Mouse (Mus musculus): Measurements from ENCODE around the gene Borcs6.
A peak's percentile ranks its signal among the peaks of the same experiment; 100 is the strongest.

Gene Borcs6

GRCm38 (mm10) chr11:69070590-69071222 is 11.2 kb downstream of the Borcs6 start, which contains the start of gene Tmem107:
Gene Tmem107 (plus strand): TSS chr11:69070806.
- peak; percentile 91 to 97 for DNase-seq (ENCODE audit: low spot score in 2 of 2)

- no peak for DNase-seq (ENCODE audit: low spot score in 2 of 2)
These were observed 11.7 kb downstream of the Borcs6 start for GRCm38 (mm10) chr11:69071262-69071661.

DNA sequence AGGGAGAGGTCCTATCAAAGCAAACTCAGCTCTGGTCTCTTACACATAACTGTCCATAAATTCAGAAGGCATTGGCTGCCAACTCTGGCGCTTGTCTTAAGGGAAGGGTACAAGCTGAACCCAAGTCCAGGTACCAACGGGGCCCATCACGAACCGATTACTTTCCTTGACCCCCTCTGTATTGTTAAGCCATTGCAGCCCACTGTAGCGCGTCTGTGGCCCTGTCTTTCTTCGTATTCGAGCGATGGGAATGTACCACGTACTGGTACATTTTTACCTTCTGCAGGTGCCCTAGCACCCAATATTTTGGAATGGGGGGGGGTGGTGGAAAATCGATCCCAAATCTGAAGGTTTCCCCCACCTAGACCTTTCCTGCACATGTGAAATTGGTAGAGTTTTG is 12.7 kb downstream of the Borcs6 start:
- no peak for DNase-seq (ENCODE audit: low spot score in 2 of 2)

DNA sequence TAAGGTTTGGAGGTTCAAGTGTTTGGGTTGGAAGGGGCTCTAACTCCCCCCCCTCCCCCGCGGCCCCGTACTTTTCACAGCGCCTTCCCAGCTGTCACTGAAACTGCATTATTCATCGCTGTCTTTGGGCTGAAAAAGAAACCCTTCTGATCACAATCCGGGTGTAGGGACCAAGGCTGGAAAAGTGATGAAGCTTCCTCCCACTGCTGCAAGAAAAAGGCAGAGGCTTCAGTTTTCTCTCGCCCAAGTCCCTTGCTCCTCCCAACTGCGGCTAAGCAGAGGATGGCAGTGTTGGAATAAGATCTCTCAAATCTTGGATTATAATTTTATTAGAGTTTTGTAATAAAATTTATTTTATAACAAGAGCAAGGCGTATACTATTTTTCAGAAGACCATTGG is 13.1 kb downstream of the Borcs6 start:
- no peak for DNase-seq (ENCODE audit: low spot score in 2 of 2)

- DNase-seq (ENCODE audit: low spot score in 2 of 2): peak; percentile 79 to 92
These were observed 13.8 kb downstream of the Borcs6 start for GRCm38 (mm10) chr11:69073065-69073888.

GRCm38 (mm10) chr11:69073951-69074775 is 14.6 kb downstream of the Borcs6 start:
- DNase-seq (ENCODE audit: low spot score in 2 of 2): peak in 1 of 2 experiments; percentile 42

- DNase-seq (ENCODE audit: low spot score in 2 of 2): no peak
These were observed 15.2 kb downstream of the Borcs6 start for GRCm38 (mm10) chr11:69074776-69075069.

GRCm38 (mm10) chr11:69075764-69076479 is 16.4 kb downstream of the Borcs6 start:
- DNase-seq (ENCODE audit: low spot score in 2 of 2): no peak

DNA sequence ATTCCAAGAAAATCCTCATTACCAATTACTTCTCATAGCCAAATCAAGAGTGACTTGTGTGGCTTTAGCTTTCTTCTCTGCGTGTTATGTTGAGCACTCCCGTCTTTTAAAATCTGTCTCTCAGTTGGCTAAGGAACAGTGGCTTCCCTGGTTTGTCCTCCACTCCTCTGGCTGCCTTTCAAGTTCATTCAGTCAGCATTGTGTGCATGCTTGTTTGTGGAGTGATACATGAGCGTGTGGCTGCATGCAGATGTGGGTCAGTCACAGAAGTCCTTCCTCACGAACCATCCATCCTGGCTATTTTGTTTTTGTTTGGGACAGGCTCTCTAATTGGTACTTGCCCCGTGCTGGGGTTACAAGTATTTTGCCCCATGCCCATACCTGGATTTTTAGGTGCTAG is 17.1 kb downstream of the Borcs6 start:
- DNase-seq (ENCODE audit: low spot score in 2 of 2): no peak

- no peak for DNase-seq (ENCODE audit: low spot score in 2 of 2)
These were observed 17.8 kb downstream of the Borcs6 start for GRCm38 (mm10) chr11:69077316-69077715.

- DNase-seq (ENCODE audit: low spot score in 2 of 2): no peak
These were observed 18.5 kb downstream of the Borcs6 start for GRCm38 (mm10) chr11:69078041-69078440.

DNA sequence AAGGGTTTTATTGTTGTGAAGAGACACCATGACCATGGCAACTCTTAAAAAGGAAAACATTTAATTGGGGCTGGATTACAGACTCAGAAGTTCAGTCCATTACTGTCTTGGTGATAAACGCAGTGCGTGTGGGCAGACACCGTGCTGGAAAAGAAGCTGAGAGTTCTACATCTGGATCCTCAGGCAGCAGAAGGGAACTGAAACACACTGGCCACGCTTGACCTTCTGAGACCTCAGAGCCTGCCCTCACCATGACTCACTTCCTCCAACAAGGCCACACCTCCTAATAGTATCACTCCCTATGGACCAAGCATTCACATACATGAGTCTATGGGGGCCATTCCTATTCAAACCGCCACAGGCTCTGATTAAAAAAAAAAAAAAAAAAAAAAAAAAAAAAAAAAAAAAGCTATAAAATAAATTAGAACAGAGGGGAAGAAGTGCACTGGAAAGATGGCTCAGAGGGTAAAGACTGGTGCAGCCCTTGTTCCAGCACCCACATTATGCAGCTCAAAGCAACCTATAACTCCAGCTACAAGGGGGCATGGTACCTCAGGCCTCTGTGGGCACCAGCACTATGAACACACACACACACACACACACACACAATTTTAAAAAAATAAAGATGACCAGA is 19.4 kb downstream of the Borcs6 start:
- DNase-seq (ENCODE audit: low spot score in 2 of 2): no peak

- no peak for DNase-seq (ENCODE audit: low spot score in 2 of 2)
These were observed 20.8 kb downstream of the Borcs6 start for GRCm38 (mm10) chr11:69080102-69080854.

- no peak for DNase-seq (ENCODE audit: low spot score in 2 of 2)
These were observed 21.3 kb downstream of the Borcs6 start for GRCm38 (mm10) chr11:69080855-69081222.

- no peak for DNase-seq (ENCODE audit: low spot score in 2 of 2)
These were observed 22.1 kb downstream of the Borcs6 start for GRCm38 (mm10) chr11:69081613-69082012.

- no peak for DNase-seq (ENCODE audit: low spot score in 2 of 2)
These were observed 26.1 kb downstream of the Borcs6 start for GRCm38 (mm10) chr11:69085608-69086007.

DNA sequence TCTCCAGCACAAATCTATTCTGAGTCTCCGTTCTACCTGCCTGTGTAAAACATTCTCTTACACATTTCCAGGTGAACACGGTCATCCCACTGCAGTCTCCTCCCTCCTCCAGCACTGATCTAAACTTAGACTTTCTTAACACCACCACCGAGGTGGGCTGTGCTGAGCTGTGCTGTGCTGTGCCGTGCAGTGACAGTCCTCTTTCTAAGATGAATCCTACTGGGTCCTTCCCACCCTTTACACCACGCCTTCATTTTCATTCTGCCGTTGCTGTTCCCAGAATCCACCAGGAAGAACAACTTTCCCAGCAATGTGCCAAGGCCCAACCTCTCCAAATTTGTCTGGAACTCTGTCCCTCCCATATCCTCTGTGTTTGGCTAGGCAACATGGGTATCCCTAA is 26.9 kb downstream of the Borcs6 start:
- DNase-seq (ENCODE audit: low spot score in 2 of 2): peak in 1 of 2 experiments; percentile 78

DNA sequence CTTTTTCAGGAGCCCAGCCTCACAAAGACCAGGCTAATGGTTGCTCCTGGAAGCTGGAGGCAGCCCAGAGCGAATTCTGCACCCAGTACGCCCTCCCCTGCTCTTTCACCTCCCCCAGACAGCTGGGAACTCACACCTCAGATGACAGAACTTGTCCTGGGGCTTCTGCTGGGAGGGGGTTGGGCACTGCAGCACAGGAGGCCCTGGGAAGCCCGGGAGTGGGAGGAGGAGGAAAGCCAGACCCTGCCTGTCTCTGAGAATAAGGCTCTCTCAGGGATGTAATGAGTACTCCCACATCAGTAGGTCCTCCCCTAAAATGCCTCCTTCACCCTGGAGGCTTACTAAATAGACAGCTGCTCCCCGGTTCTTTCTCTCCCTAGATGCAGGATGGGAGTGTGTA is 27.6 kb downstream of the Borcs6 start:
- no peak for DNase-seq (ENCODE audit: low spot score in 2 of 2)

GRCm38 (mm10) chr11:69087597-69087996 is 28.1 kb downstream of the Borcs6 start:
- no peak for DNase-seq (ENCODE audit: low spot score in 2 of 2)

GRCm38 (mm10) chr11:69088103-69088855 is 28.8 kb downstream of the Borcs6 start, which contains the start of gene Vamp2:
Gene Vamp2 (plus strand): TSS chr11:69088490.
- DNase-seq (ENCODE audit: low spot score in 2 of 2): peak; percentile 91 to 96

All from frontal cortex, postnatal 36 days (tissue).